Mouse (Mus musculus) midbrain, postnatal 0 days (tissue): ENCODE results near the gene Olfr1286. TPM values are rescaled to one million over a fixed set of nuclear protein-coding genes. Genes with fewer than 3 reads are reported as not detected.
A peak's percentile ranks its signal among the peaks of the same experiment; 100 is the strongest.

Experiments
- ATAC-seq: fragments of 200-750 bp; cut with Nextera tagmentation; 2 replicates; pipeline ENCODE4 v1.8.0; 2017; ENCODE audit warnings: moderate number of reproducible peaks, mild to moderate bottlenecking, moderate TSS enrichment, moderate library complexity; ENCODE audit not compliant: low FRiP score
- DNase-seq: peaks from one replicate; pipeline ENCODE4 v3.0.0-alpha.2; 2015; ENCODE audit warnings: low spot score
- H3K27ac ChIP-seq: fragments of 300-500 bp; sonication (generic); 2 replicates; pipeline ENCODE4 v1.5.1; 2014; ENCODE audit warnings: low read depth, mild to moderate bottlenecking, low read length, mixed read lengths
- H3K27me3 ChIP-seq: fragments of 300-500 bp; sonication (generic); 2 replicates; pipeline ENCODE4 v1.6.1; 2014; ENCODE audit warnings: low read length, control low read depth, mixed read lengths; ENCODE audit not compliant: insufficient read depth
- H3K36me3 ChIP-seq: fragments of 300-500 bp; sonication (generic); 2 replicates; pipeline ENCODE4 v1.6.1; 2014; ENCODE audit warnings: low read length, control low read depth, mixed read lengths; ENCODE audit not compliant: insufficient read depth
- H3K4me1 ChIP-seq: fragments of 300-500 bp; sonication (generic); 2 replicates; pipeline ENCODE4 v1.6.1; 2014; ENCODE audit warnings: mild to moderate bottlenecking, control low read depth, antibody characterized with exemption, low read length, mixed read lengths; ENCODE audit not compliant: insufficient read depth
- H3K4me2 ChIP-seq: fragments of 300-500 bp; sonication (generic); 2 replicates; pipeline ENCODE4 v1.6.1; 2014; ENCODE audit warnings: low read depth, mild to moderate bottlenecking, low read length, mixed read lengths; ENCODE audit not compliant: poor library complexity, severe bottlenecking
- H3K4me3 ChIP-seq: fragments of 300-500 bp; sonication (generic); 2 replicates; pipeline ENCODE4 v1.5.1; 2014; ENCODE audit warnings: low read depth, mild to moderate bottlenecking, low read length, moderate library complexity
- H3K9ac ChIP-seq: fragments of 300-500 bp; sonication (generic); replicated peaks from 2 replicates; pipeline ENCODE4 v1.6.1; 2014; ENCODE audit warnings: mild to moderate bottlenecking, low read length, moderate library complexity, mixed read lengths; ENCODE audit not compliant: poor library complexity, severe bottlenecking
- H3K9me3 ChIP-seq: fragments of 300-500 bp; sonication (generic); 2 replicates; pipeline ENCODE4 v1.6.1; 2016; ENCODE audit warnings: low read length, control low read depth
- CTCF ChIP-seq: IDR thresholded peaks from 2 replicates; pipeline ENCODE4 v1.5.1; 2016; ENCODE audit warnings: antibody characterized with exemption, mild to moderate bottlenecking
- WGBS: fragments of 180-500 bp; shearing (Covaris S2); extraction: QIAGEN DNeasy Blood & Tissue Kit; methylation state at CpG from one replicate; pipeline ENCODE4 v1.1.7; 2014; 5-methylcytosine and 5-hydroxymethylcytosine counted together
- polyA plus RNA-seq: library from polyadenylated mRNA; unstranded; fragments of >200 nt; fragmentation: Nextera tagmentation; extraction: Ambion mirVana; gene quantifications from 2 replicates; pipeline ENCODE4 v1.2.1, GENCODE M21; 2015
- total RNA-seq: library from RNA; depleted of rRNA; stranded (reverse); fragments of >200 nt; gene quantifications from 2 replicates; pipeline ENCODE4 v1.2.3, GENCODE M21; 2014; rRNA removed

The Olfr1286 gene
- not detected in 2 replicates for total RNA-seq
- polyA plus RNA-seq = not detected in 2 replicates

- H3K9me3 ChIP-seq = no peaks in the 10 kb centered on the region
- no peak within 1 kb of the TSS for H3K4me3 ChIP-seq
- no peak within 1 kb of the TSS for H3K9ac ChIP-seq
- no peak within 1 kb of the TSS for H3K27ac ChIP-seq
- no peaks in the 10 kb centered on the region for H3K4me1 ChIP-seq
- H3K36me3 ChIP-seq = no peaks in the 10 kb centered on the region
- no peak within 1 kb of the TSS for H3K4me2 ChIP-seq
- no peak for TF ChIP-seq CTCF
- 44% methylated on average over 1 of the region's 1 CpGs for WGBS
- ATAC-seq (no peak), DNase-seq (peak; percentile 60)
- no peaks in the 10 kb centered on the region for H3K27me3 ChIP-seq
Observed at GRCm38 (mm10) chr2:111422931-111423330, at the start of gene Olfr1286. Gene Olfr1286, minus strand, starts transcription at chr2:111423115.

- ATAC-seq = no peak
- no peak within 1 kb of the TSS for H3K4me2 ChIP-seq
- H3K36me3 ChIP-seq = no peaks in the 10 kb centered on the region
- TF ChIP-seq CTCF = no peak
- no peak within 1 kb of the TSS for H3K27ac ChIP-seq
- H3K4me1 ChIP-seq = no peaks in the 10 kb centered on the region
- no peak within 1 kb of the TSS for H3K4me3 ChIP-seq
- 73% methylated on average over 1 of the region's 1 CpGs for WGBS
- DNase-seq = no peak
- H3K9ac ChIP-seq = no peak within 1 kb of the TSS
- no peaks in the 10 kb centered on the region for H3K27me3 ChIP-seq
- H3K9me3 ChIP-seq = no peaks in the 10 kb centered on the region
Observed at GRCm38 (mm10) chr2:111448842-111449241, 25.9 kb upstream of the Olfr1286 start, which contains the start of gene Olfr1287. Gene Olfr1287, plus strand, starts transcription at chr2:111449142.

GRCm38 (mm10) chr2:111375222-111375621 is 47.7 kb downstream of the Olfr1286 start, which contains the start of gene Olfr1284:
Gene Olfr1284, plus strand, starts transcription at chr2:111375522.
- WGBS = 76% methylated on average over 1 of the region's 1 CpGs
- ATAC-seq = no peak

More at GRCm38 (mm10) chr2:111375222-111375621, 47.7 kb downstream of the Olfr1286 start, which contains the start of gene Olfr1284:
- H3K27me3 ChIP-seq = no peaks in the 10 kb centered on the region
- no peak within 1 kb of the TSS for H3K4me3 ChIP-seq
- no peaks in the 10 kb centered on the region for H3K9me3 ChIP-seq
- H3K27ac ChIP-seq = no peak within 1 kb of the TSS
- no peak for DNase-seq
- no peak within 1 kb of the TSS for H3K9ac ChIP-seq
- no peaks in the 10 kb centered on the region for H3K4me1 ChIP-seq
- H3K4me2 ChIP-seq = no peak within 1 kb of the TSS
- no peaks in the 10 kb centered on the region for H3K36me3 ChIP-seq
- no peak for TF ChIP-seq CTCF

Other genes starting within 250 kb of the Olfr1286 start
- not detected in 2 replicates for gene 4930430A15Rik, start 193.5 kb downstream of the Olfr1286 start, total RNA-seq
- gene 4930430A15Rik, start 193.5 kb downstream of the Olfr1286 start, polyA plus RNA-seq = not detected in 2 replicates
- not detected in 2 replicates for gene Olfr1275, start 187.8 kb downstream of the Olfr1286 start, total RNA-seq
- not detected in 2 replicates for gene Olfr1275, start 187.8 kb downstream of the Olfr1286 start, polyA plus RNA-seq
- not detected in 2 replicates for gene Olfr1276, start 168.6 kb downstream of the Olfr1286 start, total RNA-seq
- not detected in 2 replicates for gene Olfr1276, start 168.6 kb downstream of the Olfr1286 start, polyA plus RNA-seq
- not detected in 2 replicates for gene Olfr1277, start 149.0 kb downstream of the Olfr1286 start, total RNA-seq
- gene Olfr1277, start 149.0 kb downstream of the Olfr1286 start, polyA plus RNA-seq = not detected in 2 replicates
- not detected in 2 replicates for gene Olfr1278, start 133.0 kb downstream of the Olfr1286 start, total RNA-seq
- gene Olfr1278, start 133.0 kb downstream of the Olfr1286 start, polyA plus RNA-seq = not detected in 2 replicates
- not detected in 2 replicates for gene Olfr1279, start 122.5 kb downstream of the Olfr1286 start, total RNA-seq
- not detected in 2 replicates for gene Olfr1279, start 122.5 kb downstream of the Olfr1286 start, polyA plus RNA-seq
- not detected in 2 replicates for gene Olfr1280, start 109.1 kb downstream of the Olfr1286 start, total RNA-seq
- not detected in 2 replicates for gene Olfr1280, start 109.1 kb downstream of the Olfr1286 start, polyA plus RNA-seq
- gene Olfr1281, start 96.6 kb downstream of the Olfr1286 start, total RNA-seq = not detected in 2 replicates
- gene Olfr1281, start 96.6 kb downstream of the Olfr1286 start, polyA plus RNA-seq = not detected in 2 replicates
- gene Olfr1282, start 87.0 kb downstream of the Olfr1286 start, total RNA-seq = not detected in 2 replicates
- gene Olfr1282, start 87.0 kb downstream of the Olfr1286 start, polyA plus RNA-seq = not detected in 2 replicates
- not detected in 2 replicates for gene Olfr1283, start 56.3 kb downstream of the Olfr1286 start, total RNA-seq
- not detected in 2 replicates for gene Olfr1283, start 56.3 kb downstream of the Olfr1286 start, polyA plus RNA-seq
- gene Olfr1284, start 47.6 kb downstream of the Olfr1286 start, total RNA-seq = not detected in 2 replicates
- not detected in 2 replicates for gene Olfr1284, start 47.6 kb downstream of the Olfr1286 start, polyA plus RNA-seq
- gene Olfr1287, start 26.0 kb upstream of the Olfr1286 start, total RNA-seq = not detected in 2 replicates
- not detected in 2 replicates for gene Olfr1287, start 26.0 kb upstream of the Olfr1286 start, polyA plus RNA-seq
- gene Olfr1288, start 51.0 kb upstream of the Olfr1286 start, total RNA-seq = not detected in 2 replicates
- not detected in 2 replicates for gene Olfr1288, start 51.0 kb upstream of the Olfr1286 start, polyA plus RNA-seq
- not detected in 2 replicates for gene Olfr1289, start 57.7 kb upstream of the Olfr1286 start, total RNA-seq
- not detected in 2 replicates for gene Olfr1289, start 57.7 kb upstream of the Olfr1286 start, polyA plus RNA-seq
- gene Olfr1290, start 70.7 kb upstream of the Olfr1286 start, total RNA-seq = not detected in 2 replicates
- gene Olfr1290, start 70.7 kb upstream of the Olfr1286 start, polyA plus RNA-seq = not detected in 2 replicates
- gene Olfr1291-ps1, start 74.1 kb upstream of the Olfr1286 start, total RNA-seq = not detected in 2 replicates
- not detected in 2 replicates for gene Olfr1291-ps1, start 74.1 kb upstream of the Olfr1286 start, polyA plus RNA-seq
- gene Olfr1293-ps, start 102.1 kb upstream of the Olfr1286 start, total RNA-seq = not detected in 2 replicates
- gene Olfr1293-ps, start 102.1 kb upstream of the Olfr1286 start, polyA plus RNA-seq = not detected in 2 replicates
- not detected in 2 replicates for gene Olfr1294, start 117.2 kb upstream of the Olfr1286 start, total RNA-seq
- not detected in 2 replicates for gene Olfr1294, start 117.2 kb upstream of the Olfr1286 start, polyA plus RNA-seq
- not detected in 2 replicates for gene Olfr1295, start 146.6 kb upstream of the Olfr1286 start, total RNA-seq
- not detected in 2 replicates for gene Olfr1295, start 146.6 kb upstream of the Olfr1286 start, polyA plus RNA-seq
- not detected in 2 replicates for gene Olfr1297, start 203.4 kb upstream of the Olfr1286 start, total RNA-seq
- not detected in 2 replicates for gene Olfr1297, start 203.4 kb upstream of the Olfr1286 start, polyA plus RNA-seq
- gene Olfr1298, start 226.1 kb upstream of the Olfr1286 start, total RNA-seq = not detected in 2 replicates
- not detected in 2 replicates for gene Olfr1298, start 226.1 kb upstream of the Olfr1286 start, polyA plus RNA-seq
- gene Olfr1299, start 238.3 kb upstream of the Olfr1286 start, total RNA-seq = not detected in 2 replicates
- gene Olfr1299, start 238.3 kb upstream of the Olfr1286 start, polyA plus RNA-seq = not detected in 2 replicates